In the genomic region with DNA sequence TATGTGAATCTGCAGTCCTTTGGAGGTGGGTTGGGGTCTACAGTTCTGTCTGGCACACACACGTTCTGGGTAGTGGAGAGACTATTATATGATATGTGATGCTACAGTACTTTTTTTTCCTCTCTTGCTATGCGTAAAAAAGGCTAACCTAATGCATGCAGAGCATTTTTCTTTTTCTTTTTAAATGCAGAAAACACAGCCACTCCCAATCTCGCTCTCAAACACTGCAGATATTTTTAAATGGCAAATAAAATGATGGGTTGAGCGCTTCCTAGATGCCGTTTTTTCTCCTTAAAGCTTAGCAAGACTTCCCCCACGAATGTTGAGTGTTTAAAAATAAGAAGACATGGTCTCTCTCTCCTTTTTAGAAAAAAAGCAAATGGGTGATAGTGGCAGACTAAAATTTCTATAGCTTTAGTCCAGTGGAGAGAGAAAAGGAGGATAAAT, we compare ENCODE assay signal across 8 mouse cellular contexts. TPM values are rescaled to one million over a fixed set of nuclear protein-coding genes. Genes with fewer than 3 reads are reported as not detected.
DNase-seq lines count a peak whose midpoint lies in the region; ATAC-seq and TF ChIP-seq lines count a peak whose summit lies in the region.

No protein-coding gene starts in this region.

- peak overlapping the region; percentile 48 for H3K4me3 ChIP-seq in kidney, postnatal 0 days (replicated peaks; ENCODE audit: low read depth, low read length)
- peak overlapping the region; percentile 95 for H3K4me3 ChIP-seq in hindbrain, embryonic 10.5 days
- H3K4me3 ChIP-seq in midbrain, embryonic 11.5 days (ENCODE audit: low read depth, low read length), result peak overlapping the region; percentile 31

- TF ChIP-seq CTCF in kidney, postnatal 0 days (IDR thresholded peaks at IDR 0.05; ENCODE audit: low read depth), result no peak

- intact Hi-C loops in left cerebral cortex, postnatal 4 days (cut with DNase I), result loop anchor here (5.0 kb wide), 1 partner anchor 104 kb away; no protein-coding TSS in a partner anchor

- H3K9me3 ChIP-seq in kidney, postnatal 0 days (replicated peaks; ENCODE audit: low read length), result no peaks in the 10 kb centered on the region
- 0 out of 2 replicates have a peak, but pooled peaks cover 3% of the 10 kb centered on the region for H3K9me3 ChIP-seq in hindbrain, embryonic 10.5 days
- H3K9me3 ChIP-seq in midbrain, embryonic 11.5 days (ENCODE audit: control insufficient read depth, low read length), result no peaks in the 10 kb centered on the region

- peak overlapping the region; percentile 90 for H3K27ac ChIP-seq in kidney, postnatal 0 days
- H3K27ac ChIP-seq in hindbrain, embryonic 10.5 days, result no peak overlapping the region; the same call in 1 of the 2 replicates
- H3K27ac ChIP-seq in midbrain, embryonic 11.5 days (ENCODE audit: low read depth, low read length), result no peak overlapping the region

- no peak for DNase-seq in kidney, postnatal 0 days (ENCODE audit: low spot score)
- DNase-seq in kidney, adult 18-20 months, result no peak
- DNase-seq in Muller cell, postnatal 12 days (ENCODE audit: inconsistent ontology term), result peak; percentile 22
- DNase-seq in hindbrain, embryonic 10.5 days (ENCODE audit: low spot score), result no peak
- DNase-seq in midbrain, embryonic 11.5 days (ENCODE audit: low spot score, missing footprints), result peak; percentile 91
- no peak for DNase-seq in left cerebral cortex, postnatal 4 days
- no peak for DNase-seq in spleen, adult 12 weeks (ENCODE audit: low spot score)

- ATAC-seq in kidney, postnatal 0 days (replicated peaks; ENCODE audit: low FRiP score, low read depth), result no peak
- no peak for ATAC-seq in midbrain, embryonic 11.5 days (ENCODE audit: low FRiP score)
- no peak for ATAC-seq in granulocyte monocyte progenitor cell, adult 5-6 weeks (replicated peaks; ENCODE audit: poor library complexity, severe bottlenecking)

- no peaks in the 10 kb centered on the region for H3K27me3 ChIP-seq in kidney, postnatal 0 days (ENCODE audit: insufficient read depth, low read length)
- peaks cover 29% of the 10 kb centered on the region for H3K27me3 ChIP-seq in hindbrain, embryonic 10.5 days (ENCODE audit: insufficient read depth, poor library complexity, severe bottlenecking)
- peaks cover 13% of the 10 kb centered on the region for H3K27me3 ChIP-seq in midbrain, embryonic 11.5 days (ENCODE audit: control insufficient read depth, insufficient read depth, low read length)

- peak overlapping the region; percentile 82 for H3K4me2 ChIP-seq in kidney, postnatal 0 days (ENCODE audit: low read length)
- peak overlapping the region; percentile 86 for H3K4me2 ChIP-seq in midbrain, embryonic 11.5 days

- 7% methylated on average over 6 of the region's 6 CpGs for WGBS in kidney, postnatal 0 days
- 5% methylated on average over 6 of the region's 6 CpGs for WGBS in hindbrain, embryonic 10.5 days
- WGBS in midbrain, embryonic 11.5 days, result 6% methylated on average over 6 of the region's 6 CpGs

- peak overlapping the region; percentile 55 for H3K9ac ChIP-seq in kidney, postnatal 0 days (ENCODE audit: low read depth, low read length)
- peak overlapping the region; percentile 46; the same call in 1 of the 2 replicates for H3K9ac ChIP-seq in midbrain, embryonic 11.5 days (ENCODE audit: low read length)

- H3K36me3 ChIP-seq in kidney, postnatal 0 days (ENCODE audit: insufficient read depth, low read length), result no peaks in the 10 kb centered on the region
- H3K36me3 ChIP-seq in hindbrain, embryonic 10.5 days, result no peaks in the 10 kb centered on the region
- H3K36me3 ChIP-seq in midbrain, embryonic 11.5 days (ENCODE audit: control insufficient read depth, insufficient read depth, low read length), result no peaks in the 10 kb centered on the region

- H3K4me1 ChIP-seq in kidney, postnatal 0 days (replicated peaks; ENCODE audit: insufficient read depth, low read length), result peaks cover 12% of the 10 kb centered on the region
- peaks cover 50% of the 10 kb centered on the region for H3K4me1 ChIP-seq in hindbrain, embryonic 10.5 days (replicated peaks)
- H3K4me1 ChIP-seq in midbrain, embryonic 11.5 days (ENCODE audit: control insufficient read depth, insufficient read depth, low read length), result peaks cover 12% of the 10 kb centered on the region

RNA-seq across cellular contexts. Expression of a gene that starts 0.6 kb away (rescaled TPM):
- polyA plus RNA-seq in kidney, postnatal 0 days (2015; fragmentation: Nextera tagmentation; extraction: Ambion mirVana), result 66.5 and 72.9 TPM in 2 replicates
- 45.9 and 56.5 TPM in 2 replicates for polyA plus RNA-seq in hindbrain, embryonic 10.5 days (2016; fragmentation: Nextera tagmentation; extraction: Ambion mirVana)
- polyA plus RNA-seq in midbrain, embryonic 11.5 days (2014; fragmentation: Nextera tagmentation; extraction: Ambion mirVana), result 49.7 and 53.8 TPM in 2 replicates
- total RNA-seq in left cerebral cortex, postnatal 4 days (2021), result 10 to 100 TPM; 93.4 to 93.5 TPM
- 30.2 and 57.5 TPM in 2 replicates for total RNA-seq in granulocyte monocyte progenitor cell, adult 5-6 weeks (2014; fragmentation: Nextera tagmentation)
- 39.5 and 43.3 TPM in 2 replicates for total RNA-seq in granulocyte monocyte progenitor cell, adult 5-6 weeks (2017)

Comparison
In these comparisons a context has a peak if more than half of its experiments do, and no peak if none do; other contexts are left out.
1. DNase-seq: peak in Muller cell, postnatal 12 days (single experiment) and midbrain, embryonic 11.5 days (single experiment); none in kidney, postnatal 0 days (single experiment), kidney, adult 18-20 months (single experiment), hindbrain, embryonic 10.5 days (single experiment), left cerebral cortex, postnatal 4 days (single experiment) and spleen, adult 12 weeks (single experiment).
2. H3K4me3 ChIP-seq: peak in every context shown above with its lines; median percentile 95 in hindbrain, embryonic 10.5 days; 48 in kidney, postnatal 0 days; 31 in midbrain, embryonic 11.5 days.